Mouse (Mus musculus) ES-Bruce4 (cell line): ENCODE results near the gene Poglut1.

ENCODE experiments used
- CTCF ChIP-seq: IDR thresholded peaks from one replicate; pipeline ENCODE4 v1.8.1; 2011; ENCODE audit warnings: low read depth, low read length
- POLR2A ChIP-seq: IDR thresholded peaks from one replicate; pipeline ENCODE4 v1.8.1; 2011; ENCODE audit warnings: low read length; ENCODE audit not compliant: insufficient read depth

GRCm38 (mm10) chr16:38492551-38492950 lies 57.5 kb downstream of the Poglut1 start:
- TF ChIP-seq CTCF (no peak), POLR2A (no peak)
